Mouse (Mus musculus): ENCODE measurements at regions not wholly inside any gene's neighbourhood (a gene's known extent, or its start where the extent isn't known, plus 50 kb on each side); places are given as distances from the start of the nearest gene placed in this dataset.

GRCm38 (mm10) chr1:143903234-143903633 lies 100.7 kb downstream of the Rgs2 start:
- no peaks in the 10 kb centered on the region for H3K36me3 ChIP-seq (ENCODE audit: control insufficient read depth, insufficient read depth, low read length)
- no peak overlapping the region for H3K27ac ChIP-seq (ENCODE audit: low read depth, low read length)
- ATAC-seq (ENCODE audit: low FRiP score, low TSS enrichment): no peak
- H3K9ac ChIP-seq (ENCODE audit: low read depth, low read length): no peak overlapping the region
- no peaks in the 10 kb centered on the region for H3K9me3 ChIP-seq (ENCODE audit: control insufficient read depth, low read length)
- H3K4me2 ChIP-seq (replicated peaks; ENCODE audit: low read depth, low read length): no peak overlapping the region
- H3K4me3 ChIP-seq (ENCODE audit: low read length): no peak overlapping the region
- no peaks in the 10 kb centered on the region for H3K27me3 ChIP-seq (ENCODE audit: control insufficient read depth, insufficient read depth, low read length)
- no peaks in the 10 kb centered on the region for H3K4me1 ChIP-seq (ENCODE audit: control insufficient read depth, insufficient read depth, low read length)
- WGBS: 84% methylated on average over 5 of the region's 5 CpGs

GRCm38 (mm10) chr1:143901127-143901920 lies 102.6 kb downstream of the Rgs2 start:
- no peak overlapping the region for H3K4me2 ChIP-seq (replicated peaks; ENCODE audit: low read depth, low read length)
- H3K27me3 ChIP-seq (ENCODE audit: control insufficient read depth, insufficient read depth, low read length): no peaks in the 10 kb centered on the region
- H3K4me3 ChIP-seq (ENCODE audit: low read length): no peak overlapping the region
- WGBS: 87% methylated on average over 6 of the region's 6 CpGs
- H3K9ac ChIP-seq (ENCODE audit: low read depth, low read length): no peak overlapping the region
- no peaks in the 10 kb centered on the region for H3K4me1 ChIP-seq (ENCODE audit: control insufficient read depth, insufficient read depth, low read length)
- no peaks in the 10 kb centered on the region for H3K9me3 ChIP-seq (ENCODE audit: control insufficient read depth, low read length)
- H3K36me3 ChIP-seq (ENCODE audit: control insufficient read depth, insufficient read depth, low read length): no peaks in the 10 kb centered on the region
- no peak for ATAC-seq (ENCODE audit: low FRiP score, low TSS enrichment)
- no peak overlapping the region for H3K27ac ChIP-seq (ENCODE audit: low read depth, low read length)

- 84% methylated on average over 2 of the region's 2 CpGs for WGBS
- H3K4me3 ChIP-seq (ENCODE audit: low read length): no peak overlapping the region
- H3K9me3 ChIP-seq (ENCODE audit: control insufficient read depth, low read length): no peaks in the 10 kb centered on the region
- no peaks in the 10 kb centered on the region for H3K36me3 ChIP-seq (ENCODE audit: control insufficient read depth, insufficient read depth, low read length)
- H3K4me1 ChIP-seq (ENCODE audit: control insufficient read depth, insufficient read depth, low read length): no peaks in the 10 kb centered on the region
- no peaks in the 10 kb centered on the region for H3K27me3 ChIP-seq (ENCODE audit: control insufficient read depth, insufficient read depth, low read length)
- H3K9ac ChIP-seq (ENCODE audit: low read depth, low read length): no peak overlapping the region
- no peak for ATAC-seq (ENCODE audit: low FRiP score, low TSS enrichment)
- H3K4me2 ChIP-seq (replicated peaks; ENCODE audit: low read depth, low read length): no peak overlapping the region
- H3K27ac ChIP-seq (ENCODE audit: low read depth, low read length): no peak overlapping the region
Measured at GRCm38 (mm10) chr1:143888510-143888909, 111.4 kb downstream of the Uchl5 start.

GRCm38 (mm10) chr1:143888065-143888464 lies 111.0 kb downstream of the Uchl5 start:
- no peaks in the 10 kb centered on the region for H3K36me3 ChIP-seq (ENCODE audit: control insufficient read depth, insufficient read depth, low read length)
- H3K4me1 ChIP-seq (ENCODE audit: control insufficient read depth, insufficient read depth, low read length): no peaks in the 10 kb centered on the region
- ATAC-seq (ENCODE audit: low FRiP score, low TSS enrichment): no peak
- H3K4me3 ChIP-seq (ENCODE audit: low read length): no peak overlapping the region
- no peak overlapping the region for H3K9ac ChIP-seq (ENCODE audit: low read depth, low read length)
- no peaks in the 10 kb centered on the region for H3K27me3 ChIP-seq (ENCODE audit: control insufficient read depth, insufficient read depth, low read length)
- H3K27ac ChIP-seq (ENCODE audit: low read depth, low read length): no peak overlapping the region
- no peaks in the 10 kb centered on the region for H3K9me3 ChIP-seq (ENCODE audit: control insufficient read depth, low read length)
- WGBS: 90% methylated on average over 5 of the region's 5 CpGs
- H3K4me2 ChIP-seq (replicated peaks; ENCODE audit: low read depth, low read length): no peak overlapping the region

GRCm38 (mm10) chr1:143886014-143886413 lies 108.9 kb downstream of the Uchl5 start:
- no peak overlapping the region for H3K4me2 ChIP-seq (replicated peaks; ENCODE audit: low read depth, low read length)
- no peak overlapping the region for H3K27ac ChIP-seq (ENCODE audit: low read depth, low read length)
- H3K9me3 ChIP-seq (ENCODE audit: control insufficient read depth, low read length): no peaks in the 10 kb centered on the region
- no peak for ATAC-seq (ENCODE audit: low FRiP score, low TSS enrichment)
- no peak overlapping the region for H3K4me3 ChIP-seq (ENCODE audit: low read length)
- 64% methylated on average over 1 of the region's 1 CpGs for WGBS
- H3K36me3 ChIP-seq (ENCODE audit: control insufficient read depth, insufficient read depth, low read length): no peaks in the 10 kb centered on the region
- H3K4me1 ChIP-seq (ENCODE audit: control insufficient read depth, insufficient read depth, low read length): no peaks in the 10 kb centered on the region
- H3K27me3 ChIP-seq (ENCODE audit: control insufficient read depth, insufficient read depth, low read length): no peaks in the 10 kb centered on the region
- H3K9ac ChIP-seq (ENCODE audit: low read depth, low read length): no peak overlapping the region

- ATAC-seq (ENCODE audit: low FRiP score, low TSS enrichment): no peak
- no peaks in the 10 kb centered on the region for H3K4me1 ChIP-seq (ENCODE audit: control insufficient read depth, insufficient read depth, low read length)
- no peak overlapping the region for H3K9ac ChIP-seq (ENCODE audit: low read depth, low read length)
- no peak overlapping the region for H3K4me3 ChIP-seq (ENCODE audit: low read length)
- no peak overlapping the region for H3K27ac ChIP-seq (ENCODE audit: low read depth, low read length)
- no peak overlapping the region for H3K4me2 ChIP-seq (replicated peaks; ENCODE audit: low read depth, low read length)
- no peaks in the 10 kb centered on the region for H3K27me3 ChIP-seq (ENCODE audit: control insufficient read depth, insufficient read depth, low read length)
- no peaks in the 10 kb centered on the region for H3K9me3 ChIP-seq (ENCODE audit: control insufficient read depth, low read length)
- 55% methylated on average over 6 of the region's 6 CpGs for WGBS
- no peaks in the 10 kb centered on the region for H3K36me3 ChIP-seq (ENCODE audit: control insufficient read depth, insufficient read depth, low read length)
Measured at GRCm38 (mm10) chr1:143881192-143881591, 104.1 kb downstream of the Uchl5 start.

GRCm38 (mm10) chr1:143879622-143880021 lies 102.5 kb downstream of the Uchl5 start:
- H3K27me3 ChIP-seq (ENCODE audit: control insufficient read depth, insufficient read depth, low read length): no peaks in the 10 kb centered on the region
- no peak overlapping the region for H3K27ac ChIP-seq (ENCODE audit: low read depth, low read length)
- WGBS: 89% methylated on average over 5 of the region's 5 CpGs
- no peak overlapping the region for H3K4me3 ChIP-seq (ENCODE audit: low read length)
- H3K36me3 ChIP-seq (ENCODE audit: control insufficient read depth, insufficient read depth, low read length): no peaks in the 10 kb centered on the region
- H3K9ac ChIP-seq (ENCODE audit: low read depth, low read length): no peak overlapping the region
- H3K9me3 ChIP-seq (ENCODE audit: control insufficient read depth, low read length): no peaks in the 10 kb centered on the region
- no peaks in the 10 kb centered on the region for H3K4me1 ChIP-seq (ENCODE audit: control insufficient read depth, insufficient read depth, low read length)
- no peak for ATAC-seq (ENCODE audit: low FRiP score, low TSS enrichment)
- H3K4me2 ChIP-seq (replicated peaks; ENCODE audit: low read depth, low read length): no peak overlapping the region

- Histone ChIP-seq H3K4me3 (ENCODE audit: low read length) (no peak overlapping the region), H3K4me2 (replicated peaks; ENCODE audit: low read depth, low read length) (no peak overlapping the region), H3K36me3 (ENCODE audit: control insufficient read depth, insufficient read depth, low read length) (no peaks in the 10 kb centered on the region), H3K27me3 (ENCODE audit: control insufficient read depth, insufficient read depth, low read length) (no peaks in the 10 kb centered on the region), H3K9ac (ENCODE audit: low read depth, low read length) (no peak overlapping the region), H3K4me1 (ENCODE audit: control insufficient read depth, insufficient read depth, low read length) (no peaks in the 10 kb centered on the region), H3K9me3 (ENCODE audit: control insufficient read depth, low read length) (no peaks in the 10 kb centered on the region), H3K27ac (ENCODE audit: low read depth, low read length) (no peak overlapping the region)
- ATAC-seq (ENCODE audit: low FRiP score, low TSS enrichment): no peak
- 61% methylated on average over 2 of the region's 2 CpGs for WGBS
Measured at GRCm38 (mm10) chr1:143878266-143878665, 101.2 kb downstream of the Uchl5 start.

- H3K9ac ChIP-seq (ENCODE audit: low read depth, low read length): no peak overlapping the region
- no peak overlapping the region for H3K4me2 ChIP-seq (replicated peaks; ENCODE audit: low read depth, low read length)
- H3K4me1 ChIP-seq (ENCODE audit: control insufficient read depth, insufficient read depth, low read length): no peaks in the 10 kb centered on the region
- no peaks in the 10 kb centered on the region for H3K36me3 ChIP-seq (ENCODE audit: control insufficient read depth, insufficient read depth, low read length)
- WGBS: 67% methylated on average over 10 of the region's 10 CpGs
- ATAC-seq (ENCODE audit: low FRiP score, low TSS enrichment): no peak
- H3K4me3 ChIP-seq (ENCODE audit: low read length): no peak overlapping the region
- no peaks in the 10 kb centered on the region for H3K9me3 ChIP-seq (ENCODE audit: control insufficient read depth, low read length)
- no peak overlapping the region for H3K27ac ChIP-seq (ENCODE audit: low read depth, low read length)
- no peaks in the 10 kb centered on the region for H3K27me3 ChIP-seq (ENCODE audit: control insufficient read depth, insufficient read depth, low read length)
Measured at GRCm38 (mm10) chr1:143860319-143860718, 83.2 kb downstream of the Uchl5 start.
